In the genomic region with DNA sequence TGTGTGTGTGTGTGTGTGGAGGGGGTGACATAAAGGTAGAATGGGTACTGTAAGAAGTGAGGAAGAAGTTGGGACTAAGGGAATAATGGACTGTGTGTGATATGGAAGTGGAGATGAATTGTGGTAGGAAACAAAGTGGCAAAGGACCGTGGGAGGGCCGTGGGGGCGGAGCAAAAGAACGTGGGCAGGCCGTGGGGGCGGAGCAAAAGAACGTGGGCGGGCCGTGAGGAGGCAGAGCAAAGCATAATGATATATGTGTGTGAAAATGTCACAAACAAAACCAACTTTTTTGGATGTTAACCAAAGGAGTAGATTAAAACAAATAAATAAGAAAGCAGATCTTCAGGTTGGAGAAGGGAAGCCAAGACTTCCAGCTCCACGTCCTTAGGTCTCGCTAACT, we compare ENCODE assay signal across 21 mouse cellular contexts.
"Had no signal": no experiment of that assay in that cellular context is flagged by ENCODE, and none has a peak within 500 bp of the region (broad histone marks: within the 10 kb centered on the region; RNA-seq: fewer than 3 reads in every experiment).

No protein-coding gene starts in this region.

- H3K9ac ChIP-seq: limb, embryonic 13.5 days; liver, embryonic 12.5 days; liver, embryonic 15.5 days; lung, embryonic 15.5 days; midbrain, embryonic 13.5 days; neural tube, embryonic 13.5 days had no signal

- H3K27me3 ChIP-seq: limb, embryonic 13.5 days; liver, embryonic 12.5 days; liver, embryonic 15.5 days; lung, embryonic 15.5 days; megakaryocyte, embryonic 14.5 days; midbrain, embryonic 13.5 days; neural tube, embryonic 13.5 days had no signal

- H3K9me3 ChIP-seq: limb, embryonic 10.5 days; limb, embryonic 13.5 days; liver, embryonic 12.5 days; liver, embryonic 15.5 days; lung, embryonic 15.5 days; megakaryocyte, embryonic 14.5 days; midbrain, embryonic 10.5 days; midbrain, embryonic 13.5 days; neural tube, embryonic 13.5 days had no signal

- H3K36me3 ChIP-seq: limb, embryonic 10.5 days; limb, embryonic 13.5 days; liver, embryonic 12.5 days; liver, embryonic 15.5 days; lung, embryonic 15.5 days; midbrain, embryonic 10.5 days; midbrain, embryonic 13.5 days; neural tube, embryonic 13.5 days had no signal

- H3K4me1 ChIP-seq: limb, embryonic 10.5 days; limb, embryonic 13.5 days; liver, embryonic 12.5 days; liver, embryonic 15.5 days; lung, embryonic 15.5 days; megakaryocyte, embryonic 14.5 days; midbrain, embryonic 13.5 days; neural tube, embryonic 13.5 days had no signal

- H3K4me3 ChIP-seq: layer of hippocampus, adult 2 months; limb, embryonic 10.5 days; limb, embryonic 13.5 days; liver, embryonic 12.5 days; liver, embryonic 15.5 days; lung, embryonic 15.5 days; megakaryocyte, embryonic 14.5 days; midbrain, embryonic 10.5 days; midbrain, embryonic 13.5 days; myocyte; neural tube, embryonic 13.5 days had no signal

- H3K27ac ChIP-seq: kidney, postnatal 0 days; layer of hippocampus, adult 2 months; limb, embryonic 10.5 days; limb, embryonic 13.5 days; liver, embryonic 12.5 days; liver, embryonic 15.5 days; lung, embryonic 15.5 days; midbrain, embryonic 10.5 days; midbrain, embryonic 13.5 days; neural tube, embryonic 13.5 days had no signal

- DNase-seq: kidney, adult 18-20 months; kidney, adult 9 months; layer of hippocampus, adult 9-11 months; liver; lung, adult 18-20 months; lung, postnatal 10 days; lung, postnatal 36 days; retina, postnatal 1 day; thymus, postnatal 36 days had no signal
